Mouse (Mus musculus): ENCODE results near the gene Fam214a. TPM values are rescaled to one million over a fixed set of nuclear protein-coding genes. Genes with fewer than 3 reads are reported as not detected.

Gene Fam214a
- polyA plus RNA-seq, 1 experiment = 43.2 TPM

DNA sequence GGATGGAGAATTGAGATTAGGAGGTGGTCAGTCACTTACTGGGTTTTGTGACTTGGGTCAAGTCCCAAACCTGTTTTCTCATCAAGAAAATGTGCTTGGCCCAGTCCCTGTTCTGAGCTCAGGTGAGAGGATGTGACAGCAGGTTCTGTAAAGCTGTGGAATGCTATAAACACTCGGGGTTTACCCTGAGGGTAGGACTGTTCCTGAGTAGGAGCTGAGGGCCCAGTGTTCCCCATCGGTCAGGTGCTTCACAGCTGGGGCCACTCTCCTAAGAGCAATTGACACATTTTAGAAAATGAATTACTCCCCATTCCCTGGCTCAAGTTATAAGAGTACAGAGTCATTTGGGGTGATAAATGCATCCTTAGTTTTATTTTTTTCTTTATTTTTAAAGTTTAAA, 11.3 kb downstream of the Fam214a start:
- no peak overlapping the region for H3K4me3 ChIP-seq (ENCODE audit: insufficient read depth, low read length)
- H3K27ac ChIP-seq (ENCODE audit: insufficient read depth, low read depth, low read length) = no peak overlapping the region
- TF ChIP-seq POLR2A (IDR thresholded peaks at IDR 0.05; ENCODE audit: borderline replicate concordance, low read depth, low read length) (no peak), CTCF (IDR thresholded peaks at IDR 0.05; ENCODE audit: low read depth, low read length) (no peak)
- H3K4me1 ChIP-seq (ENCODE audit: control insufficient read depth, insufficient read depth, low read length) = no peaks in the 10 kb centered on the region

GRCm38 (mm10) chr9:74964866-74965384, 12.2 kb downstream of the Fam214a start:
- no peak overlapping the region for H3K27ac ChIP-seq (ENCODE audit: insufficient read depth, low read depth, low read length)
- no peak for TF ChIP-seq POLR2A (IDR thresholded peaks at IDR 0.05; ENCODE audit: borderline replicate concordance, low read depth, low read length)
- no peak for TF ChIP-seq CTCF (IDR thresholded peaks at IDR 0.05; ENCODE audit: low read depth, low read length)
- H3K4me3 ChIP-seq (ENCODE audit: insufficient read depth, low read length) = no peak overlapping the region
- H3K4me1 ChIP-seq (ENCODE audit: control insufficient read depth, insufficient read depth, low read length) = no peaks in the 10 kb centered on the region

DNA sequence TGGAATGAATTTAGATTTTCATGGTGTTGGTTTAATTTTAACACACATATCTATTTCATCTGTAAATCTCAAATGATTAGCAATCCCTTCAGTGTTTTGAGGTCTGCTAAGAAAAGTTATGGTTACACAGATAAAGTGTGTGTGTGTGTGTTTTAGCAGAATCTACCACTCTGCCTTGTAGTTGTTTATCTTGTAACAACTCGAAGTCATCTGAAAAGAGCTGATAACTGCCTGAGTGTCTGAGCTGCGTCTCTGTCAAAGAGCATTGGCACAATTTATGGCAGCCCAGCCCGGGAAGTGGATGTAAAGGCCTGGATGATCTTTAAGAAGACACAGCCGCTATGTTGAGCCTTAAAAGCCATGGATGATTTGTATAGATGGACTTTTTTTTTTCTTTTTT, 13.5 kb downstream of the Fam214a start:
- H3K27ac ChIP-seq (ENCODE audit: insufficient read depth, low read depth, low read length) = no peak overlapping the region
- H3K4me1 ChIP-seq (ENCODE audit: control insufficient read depth, insufficient read depth, low read length) = no peaks in the 10 kb centered on the region
- TF ChIP-seq CTCF (IDR thresholded peaks at IDR 0.05; ENCODE audit: low read depth, low read length) = no peak
- TF ChIP-seq POLR2A (IDR thresholded peaks at IDR 0.05; ENCODE audit: borderline replicate concordance, low read depth, low read length) = no peak
- H3K4me3 ChIP-seq (ENCODE audit: insufficient read depth, low read length) = no peak overlapping the region

DNA sequence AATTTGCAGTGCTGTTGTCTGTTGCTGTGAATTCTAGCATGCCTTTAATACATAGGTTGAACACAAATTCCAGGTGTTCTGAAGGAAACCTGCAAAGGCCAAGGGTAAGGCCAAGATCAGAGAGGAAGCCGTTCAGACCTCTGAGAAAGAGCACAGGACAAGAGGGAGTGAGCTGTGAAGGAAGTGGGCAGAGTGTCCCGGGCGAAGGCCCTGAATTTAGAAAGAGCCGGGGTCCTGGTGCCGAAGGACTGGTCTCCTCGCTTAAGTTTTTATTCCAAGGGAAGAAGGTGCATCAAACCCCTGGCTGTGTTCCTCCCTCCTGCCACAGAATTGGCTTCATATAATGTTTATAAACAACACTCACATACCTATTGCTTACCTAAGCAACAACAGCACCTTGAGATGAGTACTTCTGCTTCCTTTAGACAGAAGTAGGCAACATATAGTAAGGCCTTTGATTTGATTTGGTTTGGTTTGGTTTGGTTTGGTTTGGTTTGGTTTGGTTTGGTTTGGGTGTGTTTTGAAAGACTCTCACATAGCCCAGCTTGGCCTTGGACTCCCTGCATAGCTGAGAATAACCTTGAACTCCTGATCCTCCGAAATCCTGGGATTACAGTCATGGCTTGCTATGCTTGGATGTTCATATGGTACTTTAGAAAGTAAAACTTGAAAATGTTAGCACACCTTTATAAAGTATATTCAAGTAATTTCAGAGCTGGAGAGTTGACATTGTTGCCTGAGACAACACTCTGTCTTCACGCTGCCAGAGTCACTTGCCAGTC, 16.2 kb downstream of the Fam214a start:
- no peak for TF ChIP-seq POLR2A (IDR thresholded peaks at IDR 0.05; ENCODE audit: borderline replicate concordance, low read depth, low read length)
- H3K4me3 ChIP-seq (ENCODE audit: insufficient read depth, low read length) = no peak overlapping the region
- H3K4me1 ChIP-seq (ENCODE audit: control insufficient read depth, insufficient read depth, low read length) = peaks cover under 1% of the 10 kb centered on the region; the same call in 1 of the 2 replicates
- no peak overlapping the region for H3K27ac ChIP-seq (ENCODE audit: insufficient read depth, low read depth, low read length)

DNA sequence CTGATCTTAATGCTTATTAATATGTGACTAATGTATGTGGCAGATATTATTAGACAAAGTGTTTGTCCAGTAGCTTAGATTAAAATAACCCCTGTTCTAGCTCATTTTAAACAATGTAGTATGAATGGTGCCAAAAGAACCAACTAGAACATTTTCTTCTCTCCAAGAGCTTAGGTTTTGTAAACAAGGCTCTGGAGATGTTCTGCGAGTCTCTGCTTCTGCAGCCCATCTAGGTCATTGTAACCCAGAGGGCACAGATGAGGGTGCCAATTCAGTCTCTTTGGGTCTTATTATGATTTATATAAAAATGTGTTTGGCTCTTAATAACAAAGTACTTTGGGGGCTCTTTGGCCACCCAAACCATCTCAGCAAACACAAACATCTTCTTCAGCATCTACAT, 17.9 kb downstream of the Fam214a start:
- Histone ChIP-seq H3K4me3 (ENCODE audit: insufficient read depth, low read length) (no peak overlapping the region), H3K27ac (ENCODE audit: insufficient read depth, low read depth, low read length) (no peak overlapping the region), H3K4me1 (ENCODE audit: control insufficient read depth, insufficient read depth, low read length) (peaks cover 15% of the 10 kb centered on the region)
- TF ChIP-seq POLR2A (IDR thresholded peaks at IDR 0.05; ENCODE audit: borderline replicate concordance, low read depth, low read length) (no peak), CTCF (IDR thresholded peaks at IDR 0.05; ENCODE audit: low read depth, low read length) (no peak)

DNA sequence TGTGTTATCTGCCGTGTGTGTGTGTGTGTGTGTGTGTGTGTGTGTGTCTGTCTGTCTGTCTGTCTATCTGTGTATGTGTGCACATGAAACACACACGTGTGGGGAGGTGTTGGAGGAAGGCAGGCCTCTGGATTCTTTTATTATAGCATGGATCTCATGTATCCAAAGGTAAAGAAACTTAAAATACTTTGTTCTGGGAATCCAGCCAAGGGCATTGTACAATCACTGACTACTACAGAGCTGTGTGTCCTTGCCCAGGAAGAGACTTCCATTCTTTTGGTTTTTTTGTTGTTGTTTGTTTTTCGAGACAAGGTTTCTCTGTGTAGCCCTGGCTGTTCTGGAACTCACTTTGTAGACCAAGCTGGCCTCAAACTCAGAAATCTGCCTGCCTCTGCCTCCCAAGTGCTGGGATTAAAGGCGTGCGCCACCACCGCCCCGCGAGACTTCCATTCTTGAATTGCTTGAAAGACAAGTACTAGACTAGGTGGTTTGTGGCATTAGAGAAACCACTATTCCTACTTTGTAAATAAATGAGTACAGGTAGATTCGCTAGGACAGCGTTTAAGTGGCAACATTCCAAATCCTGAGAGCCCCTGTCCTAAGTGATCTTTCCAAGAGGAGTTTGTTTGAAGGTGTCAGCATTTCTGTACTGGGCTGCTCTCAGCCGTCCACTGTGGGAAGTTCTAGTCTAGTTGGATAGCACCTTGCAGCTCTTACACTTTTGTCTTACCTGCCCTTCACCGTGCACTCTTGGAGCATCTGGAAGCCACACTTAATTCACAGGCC, 18.7 kb downstream of the Fam214a start:
- no peak for TF ChIP-seq CTCF (IDR thresholded peaks at IDR 0.05; ENCODE audit: low read depth, low read length)
- TF ChIP-seq POLR2A (IDR thresholded peaks at IDR 0.05; ENCODE audit: borderline replicate concordance, low read depth, low read length) = no peak
- H3K27ac ChIP-seq (ENCODE audit: insufficient read depth, low read depth, low read length) = no peak overlapping the region
- peaks cover 15% of the 10 kb centered on the region for H3K4me1 ChIP-seq (ENCODE audit: control insufficient read depth, insufficient read depth, low read length)
- no peak overlapping the region for H3K4me3 ChIP-seq (ENCODE audit: insufficient read depth, low read length)

GRCm38 (mm10) chr9:74972736-74973135, 20.1 kb downstream of the Fam214a start:
- no peak overlapping the region for H3K4me3 ChIP-seq (ENCODE audit: insufficient read depth, low read length)
- TF ChIP-seq POLR2A (IDR thresholded peaks at IDR 0.05; ENCODE audit: borderline replicate concordance, low read depth, low read length) (no peak), CTCF (IDR thresholded peaks at IDR 0.05; ENCODE audit: low read depth, low read length) (no peak)
- no peak overlapping the region for H3K27ac ChIP-seq (ENCODE audit: insufficient read depth, low read depth, low read length)
- H3K4me1 ChIP-seq (ENCODE audit: control insufficient read depth, insufficient read depth, low read length) = peaks cover 16% of the 10 kb centered on the region

DNA sequence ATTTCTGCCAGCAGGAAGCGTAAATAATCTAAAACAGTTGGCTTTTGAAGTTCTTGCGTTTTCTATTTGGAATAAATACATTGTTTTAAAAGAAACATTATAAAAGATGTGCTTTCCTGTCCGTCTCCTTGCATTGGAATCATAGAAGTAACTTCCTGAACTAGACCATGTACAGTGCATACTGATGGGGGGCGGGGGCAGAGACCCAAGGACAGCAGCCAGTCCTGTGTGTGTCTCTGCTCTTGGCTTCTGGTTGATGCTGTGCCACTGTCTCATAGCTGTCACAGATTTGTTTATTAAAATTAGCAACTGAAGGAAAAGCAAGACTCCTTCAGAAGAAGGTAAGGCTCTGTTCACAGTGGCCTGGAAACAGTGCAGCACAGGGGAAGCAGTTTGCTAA, 20.5 kb downstream of the Fam214a start:
- Histone ChIP-seq H3K4me1 (ENCODE audit: control insufficient read depth, insufficient read depth, low read length) (peaks cover 17% of the 10 kb centered on the region), H3K4me3 (ENCODE audit: insufficient read depth, low read length) (no peak overlapping the region), H3K27ac (ENCODE audit: insufficient read depth, low read depth, low read length) (no peak overlapping the region)
- no peak for TF ChIP-seq CTCF (IDR thresholded peaks at IDR 0.05; ENCODE audit: low read depth, low read length)
- no peak for TF ChIP-seq POLR2A (IDR thresholded peaks at IDR 0.05; ENCODE audit: borderline replicate concordance, low read depth, low read length)

DNA sequence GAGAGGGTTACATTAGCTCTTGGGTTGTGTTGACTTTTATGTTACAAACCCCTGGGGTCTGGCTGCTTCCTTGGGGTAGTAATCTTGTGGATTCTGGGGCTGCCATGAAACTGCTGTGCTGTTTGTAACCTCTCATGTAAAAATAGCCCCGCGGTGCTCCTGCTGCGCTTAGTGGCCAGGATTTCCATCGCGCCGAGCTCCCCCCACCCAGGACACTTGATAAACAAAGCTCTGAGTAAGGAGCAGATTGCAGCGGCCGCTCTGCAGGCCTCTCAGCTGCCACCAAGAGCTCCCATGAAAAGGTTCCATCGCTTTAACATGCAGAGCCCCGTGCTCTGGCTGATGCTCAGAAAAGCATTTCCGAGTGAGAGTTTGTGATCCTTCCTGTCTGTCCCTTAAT, 22.1 kb downstream of the Fam214a start:
- Histone ChIP-seq H3K4me3 (ENCODE audit: insufficient read depth, low read length) (peak overlapping the region; percentile 61; the same call in 1 of the 2 replicates), H3K4me1 (ENCODE audit: control insufficient read depth, insufficient read depth, low read length) (peaks cover 19% of the 10 kb centered on the region), H3K27ac (ENCODE audit: insufficient read depth, low read depth, low read length) (peak overlapping the region; percentile 88)
- TF ChIP-seq CTCF (IDR thresholded peaks at IDR 0.05; ENCODE audit: low read depth, low read length) = no peak
- TF ChIP-seq POLR2A (IDR thresholded peaks at IDR 0.05; ENCODE audit: borderline replicate concordance, low read depth, low read length) = no peak

GRCm38 (mm10) chr9:74975416-74975815, 22.7 kb downstream of the Fam214a start:
- Histone ChIP-seq H3K4me3 (ENCODE audit: insufficient read depth, low read length) (peak overlapping the region; percentile 61), H3K4me1 (ENCODE audit: control insufficient read depth, insufficient read depth, low read length) (peaks cover 20% of the 10 kb centered on the region), H3K27ac (ENCODE audit: insufficient read depth, low read depth, low read length) (peak overlapping the region; percentile 88)
- TF ChIP-seq CTCF (IDR thresholded peaks at IDR 0.05; ENCODE audit: low read depth, low read length) (no peak), POLR2A (IDR thresholded peaks at IDR 0.05; ENCODE audit: borderline replicate concordance, low read depth, low read length) (no peak)

All from bone marrow macrophage, adult 2 months (primary cell).